Mouse (Mus musculus): ENCODE measurements around the gene Sik3. TPM values are rescaled to one million over a fixed set of nuclear protein-coding genes. Genes with fewer than 3 reads are reported as not detected.

The Sik3 gene
- total and polyA plus RNA-seq, 3 experiments, result 30.7 to 81.1 (median 62.1) TPM

DNA sequence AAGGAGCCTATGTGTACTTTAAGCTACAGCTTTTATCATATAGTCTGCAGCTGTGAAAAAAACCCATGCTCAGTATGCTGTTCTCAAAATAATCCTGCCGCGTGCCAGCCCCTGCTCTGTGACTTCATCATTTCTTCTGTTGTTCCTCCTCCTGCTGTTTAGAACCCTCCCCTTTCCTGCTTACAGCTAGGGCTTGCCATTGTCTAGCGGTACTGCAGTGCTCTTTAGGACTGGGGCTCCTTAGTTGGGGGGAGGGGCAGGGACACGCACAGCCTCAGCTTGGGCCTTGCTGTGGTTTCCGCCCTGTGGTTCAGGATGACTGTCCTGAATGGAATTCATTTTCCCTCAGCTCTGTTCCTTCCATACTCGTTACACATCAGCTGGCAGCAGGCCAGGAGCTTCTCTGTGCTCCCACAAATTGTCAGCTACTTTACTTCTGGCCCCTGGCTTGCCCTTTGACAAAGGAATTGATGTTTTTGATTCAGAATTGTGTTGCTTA, 107.4 kb downstream of the Sik3 start:
- Histone ChIP-seq H3K27me3 (ENCODE audit: control insufficient read depth, insufficient read depth, low read length) (no peaks in the 10 kb centered on the region), H3K79me2 (replicated peaks; ENCODE audit: control insufficient read depth, insufficient read depth, low read length) (no peaks in the 10 kb centered on the region), H3K9ac (ENCODE audit: low read depth, low read length) (no peak overlapping the region), H3K27ac (peak overlapping the region; percentile 29), H3K4me3 (no peak overlapping the region), H3K4me1 (ENCODE audit: control insufficient read depth, insufficient read depth, low read length) (peaks cover 20% of the 10 kb centered on the region), H3K36me3 (ENCODE audit: control insufficient read depth, insufficient read depth, low read length) (no peaks in the 10 kb centered on the region; the same call in 1 of the 2 replicates)
- DNase-seq, result peak; percentile 74 to 83
- TF ChIP-seq EP300 (IDR thresholded peaks at IDR 0.05; ENCODE audit: insufficient read depth, low read depth, low read length), result peak; percentile 61; the same call in 1 of the 2 replicates
- TF ChIP-seq CTCF (IDR thresholded peaks at IDR 0.05), result no peak
- intact Hi-C loops (cut with DNase I), result loop anchor here (2.0 to 5.0 kb wide), 2 partner anchors 21 to 67 kb away; no protein-coding TSS in a partner anchor
- WGBS, result 5% methylated on average over 6 of the region's 6 CpGs

DNA sequence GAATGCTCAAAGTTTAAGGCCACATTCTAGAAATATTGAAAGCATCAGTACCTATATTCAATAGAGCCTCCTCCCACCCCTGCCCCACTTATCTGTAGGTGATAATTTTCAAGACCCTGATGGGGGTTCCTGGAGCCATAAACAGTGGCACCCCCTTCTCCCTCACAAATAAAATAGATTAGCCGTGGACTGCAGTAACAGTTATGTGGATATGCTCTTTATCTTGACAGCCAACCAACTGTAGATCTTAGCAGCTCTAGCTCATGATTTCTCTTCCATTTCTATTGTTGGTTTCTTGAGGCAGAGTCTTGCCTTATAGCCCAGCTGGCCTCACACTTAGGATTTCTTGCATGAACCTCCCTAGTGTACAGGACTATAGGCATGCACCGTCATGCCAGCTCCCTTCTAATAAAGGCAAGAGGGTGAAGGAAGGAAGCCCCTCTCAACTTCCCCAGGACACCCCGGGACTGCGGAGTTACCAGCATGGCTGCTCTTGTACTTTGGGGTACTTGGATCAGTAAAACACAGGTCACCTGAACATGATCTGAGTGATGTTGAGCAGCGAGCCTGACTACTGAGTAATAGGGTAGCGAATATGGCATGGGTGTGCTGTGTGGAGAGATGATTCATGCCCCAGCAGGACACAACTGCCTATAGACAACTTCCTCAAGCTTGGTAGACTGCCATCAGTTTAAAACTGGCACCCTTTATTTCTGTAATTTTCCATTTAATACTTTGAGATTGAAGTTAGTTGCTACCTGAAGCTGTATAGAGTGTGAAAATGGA, 108.0 kb downstream of the Sik3 start:
- Histone ChIP-seq H3K36me3 (ENCODE audit: control insufficient read depth, insufficient read depth, low read length) (no peaks in the 10 kb centered on the region; the same call in 1 of the 2 replicates), H3K9ac (ENCODE audit: low read depth, low read length) (no peak overlapping the region), H3K4me3 (no peak overlapping the region), H3K27ac (peak overlapping the region; percentile 29), H3K27me3 (ENCODE audit: control insufficient read depth, insufficient read depth, low read length) (no peaks in the 10 kb centered on the region), H3K79me2 (replicated peaks; ENCODE audit: control insufficient read depth, insufficient read depth, low read length) (no peaks in the 10 kb centered on the region), H3K4me1 (ENCODE audit: control insufficient read depth, insufficient read depth, low read length) (peaks cover 18% of the 10 kb centered on the region)
- TF ChIP-seq POLR2A (IDR thresholded peaks at IDR 0.05; ENCODE audit: insufficient read depth, low read depth, low read length) (no peak), CTCF (IDR thresholded peaks at IDR 0.05) (no peak), EP300 (IDR thresholded peaks at IDR 0.05; ENCODE audit: insufficient read depth, low read depth, low read length) (no peak)
- no peak for DNase-seq
- WGBS, result 68% methylated on average over 6 of the region's 6 CpGs
- intact Hi-C loops (cut with DNase I), result loop anchor here (2.0 to 5.0 kb wide), 2 partner anchors 20 to 67 kb away; no protein-coding TSS in a partner anchor

DNA sequence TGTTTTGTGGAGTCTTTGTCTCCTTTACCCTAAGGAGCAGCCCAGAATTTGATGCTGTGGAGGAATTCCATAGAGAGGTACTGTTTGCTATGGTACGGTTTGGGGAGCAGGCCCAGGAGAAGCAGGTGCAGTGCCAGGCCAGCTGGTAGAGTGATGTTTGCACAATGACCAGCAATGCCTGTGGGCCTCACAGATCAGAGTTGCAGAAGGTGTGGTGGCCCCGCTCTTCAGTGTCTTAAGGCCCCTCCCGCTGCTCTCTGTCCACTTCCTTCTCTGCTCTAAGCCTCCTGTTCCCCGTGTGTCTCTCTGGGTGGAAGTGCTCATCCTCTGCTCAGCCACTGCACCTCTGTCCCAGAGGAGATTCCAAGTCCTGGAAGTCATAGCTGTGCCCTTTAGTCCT, 108.9 kb downstream of the Sik3 start:
- no peak for TF ChIP-seq EP300 (IDR thresholded peaks at IDR 0.05; ENCODE audit: insufficient read depth, low read depth, low read length)
- no peak for TF ChIP-seq CTCF (IDR thresholded peaks at IDR 0.05)
- no peak for TF ChIP-seq POLR2A (IDR thresholded peaks at IDR 0.05; ENCODE audit: insufficient read depth, low read depth, low read length)
- H3K27ac ChIP-seq, result no peak overlapping the region
- H3K79me2 ChIP-seq (replicated peaks; ENCODE audit: control insufficient read depth, insufficient read depth, low read length), result no peaks in the 10 kb centered on the region
- H3K9ac ChIP-seq (ENCODE audit: low read depth, low read length), result no peak overlapping the region
- 69% methylated on average over 4 of the region's 4 CpGs for WGBS
- no peaks in the 10 kb centered on the region for H3K27me3 ChIP-seq (ENCODE audit: control insufficient read depth, insufficient read depth, low read length)
- intact Hi-C loops (cut with DNase I), result loop anchor here (2.0 to 5.0 kb wide), 2 partner anchors 19 to 66 kb away; no protein-coding TSS in a partner anchor
- no peaks in the 10 kb centered on the region; the same call in 1 of the 2 replicates for H3K36me3 ChIP-seq (ENCODE audit: control insufficient read depth, insufficient read depth, low read length)
- H3K4me1 ChIP-seq (ENCODE audit: control insufficient read depth, insufficient read depth, low read length), result peaks cover 18% of the 10 kb centered on the region
- DNase-seq, result no peak
- H3K4me3 ChIP-seq, result no peak overlapping the region

DNA sequence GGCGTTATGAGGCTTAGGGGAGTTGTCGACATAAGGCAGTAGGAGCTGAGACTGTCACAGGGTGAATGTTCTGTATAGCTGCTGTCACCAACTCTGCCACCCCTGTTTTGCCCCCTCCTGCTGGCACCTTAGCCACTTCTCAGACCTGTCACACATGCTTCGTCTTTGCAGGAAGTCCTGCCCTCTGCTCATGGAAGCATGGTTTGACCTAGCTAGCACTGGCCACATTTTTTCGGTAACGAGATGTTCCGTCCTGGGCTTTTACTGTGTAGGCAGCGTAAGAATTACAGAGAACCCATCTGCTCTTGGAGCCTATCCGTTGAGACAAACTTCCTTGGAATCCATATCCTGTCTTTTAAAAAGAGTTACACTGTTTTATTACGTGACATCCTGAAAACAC, 110.1 kb downstream of the Sik3 start:
- TF ChIP-seq CTCF (IDR thresholded peaks at IDR 0.05) (no peak), EP300 (IDR thresholded peaks at IDR 0.05; ENCODE audit: insufficient read depth, low read depth, low read length) (no peak), POLR2A (IDR thresholded peaks at IDR 0.05; ENCODE audit: insufficient read depth, low read depth, low read length) (no peak)
- no peak for DNase-seq
- intact Hi-C loops (cut with DNase I), result loop anchor here (5.0 kb wide), 1 partner anchor 65 kb away; no protein-coding TSS in a partner anchor
- Histone ChIP-seq H3K4me3 (no peak overlapping the region; the same call in 1 of the 2 replicates), H3K79me2 (replicated peaks; ENCODE audit: control insufficient read depth, insufficient read depth, low read length) (no peaks in the 10 kb centered on the region), H3K9ac (ENCODE audit: low read depth, low read length) (no peak overlapping the region), H3K4me1 (ENCODE audit: control insufficient read depth, insufficient read depth, low read length) (peaks cover 17% of the 10 kb centered on the region), H3K27me3 (ENCODE audit: control insufficient read depth, insufficient read depth, low read length) (no peaks in the 10 kb centered on the region), H3K36me3 (ENCODE audit: control insufficient read depth, insufficient read depth, low read length) (no peaks in the 10 kb centered on the region; the same call in none of the 2 replicates), H3K27ac (peak overlapping the region; percentile 10)
- WGBS, result 46% methylated on average over 9 of the region's 9 CpGs

DNA sequence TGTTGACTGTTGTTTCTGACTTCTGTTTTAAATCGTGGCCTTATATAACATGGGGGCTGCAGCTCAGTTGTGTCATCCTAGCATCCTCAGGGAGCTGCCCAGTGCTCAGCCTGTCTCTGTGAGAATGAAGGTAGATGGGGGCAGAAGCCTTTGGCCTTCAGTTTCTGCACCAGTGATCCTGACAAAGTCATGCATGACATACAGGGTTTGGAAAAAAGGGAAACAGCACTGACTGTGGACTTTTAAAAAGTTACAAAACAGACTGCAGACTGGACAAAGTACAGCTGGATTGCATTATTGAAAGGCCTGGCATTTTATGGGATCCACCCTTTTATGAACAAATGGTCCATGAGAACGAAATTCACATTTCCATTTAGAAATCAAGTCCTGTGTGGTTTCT, 113.7 kb downstream of the Sik3 start:
- 78% methylated on average over 2 of the region's 2 CpGs for WGBS
- peaks cover 6% of the 10 kb centered on the region for H3K4me1 ChIP-seq (ENCODE audit: control insufficient read depth, insufficient read depth, low read length)
- intact Hi-C loops (cut with DNase I), result no loop called here
- no peak for DNase-seq
- TF ChIP-seq POLR2A (IDR thresholded peaks at IDR 0.05; ENCODE audit: insufficient read depth, low read depth, low read length) (no peak), EP300 (IDR thresholded peaks at IDR 0.05; ENCODE audit: insufficient read depth, low read depth, low read length) (no peak), CTCF (IDR thresholded peaks at IDR 0.05) (no peak)
- no peaks in the 10 kb centered on the region for H3K27me3 ChIP-seq (ENCODE audit: control insufficient read depth, insufficient read depth, low read length)
- H3K9ac ChIP-seq (ENCODE audit: low read depth, low read length), result no peak overlapping the region
- H3K27ac ChIP-seq, result no peak overlapping the region
- H3K4me3 ChIP-seq, result no peak overlapping the region
- H3K36me3 ChIP-seq (ENCODE audit: control insufficient read depth, insufficient read depth, low read length), result peaks cover 2% of the 10 kb centered on the region; the same call in 1 of the 2 replicates
- no peaks in the 10 kb centered on the region for H3K79me2 ChIP-seq (replicated peaks; ENCODE audit: control insufficient read depth, insufficient read depth, low read length)

DNA sequence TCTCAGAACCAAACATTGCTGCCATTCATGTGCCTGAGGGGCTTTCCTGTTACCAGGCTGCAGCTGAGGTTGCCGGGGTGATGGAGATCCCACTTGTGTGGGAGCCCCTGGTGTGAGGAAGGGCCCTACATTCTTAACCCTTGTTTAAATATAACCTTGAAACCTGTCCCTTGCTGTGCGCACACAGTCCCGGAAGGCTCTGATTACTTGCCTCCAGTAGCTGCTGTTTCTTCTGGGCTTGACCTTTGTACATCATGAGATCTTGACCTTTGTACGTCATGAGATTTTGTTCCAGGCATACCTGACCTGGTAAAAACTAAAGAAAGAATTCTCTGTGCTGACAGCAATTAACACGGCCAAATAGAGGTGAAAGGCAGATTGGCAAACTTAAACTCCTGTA, 114.7 kb downstream of the Sik3 start:
- Histone ChIP-seq H3K9ac (ENCODE audit: low read depth, low read length) (no peak overlapping the region), H3K4me1 (ENCODE audit: control insufficient read depth, insufficient read depth, low read length) (peaks cover 4% of the 10 kb centered on the region), H3K4me3 (no peak overlapping the region), H3K79me2 (replicated peaks; ENCODE audit: control insufficient read depth, insufficient read depth, low read length) (no peaks in the 10 kb centered on the region), H3K27ac (no peak overlapping the region), H3K27me3 (ENCODE audit: control insufficient read depth, insufficient read depth, low read length) (no peaks in the 10 kb centered on the region), H3K36me3 (ENCODE audit: control insufficient read depth, insufficient read depth, low read length) (peaks cover 2% of the 10 kb centered on the region; the same call in 1 of the 2 replicates)
- DNase-seq, result no peak
- TF ChIP-seq EP300 (IDR thresholded peaks at IDR 0.05; ENCODE audit: insufficient read depth, low read depth, low read length), result no peak
- no peak for TF ChIP-seq CTCF (IDR thresholded peaks at IDR 0.05)
- TF ChIP-seq POLR2A (IDR thresholded peaks at IDR 0.05; ENCODE audit: insufficient read depth, low read depth, low read length), result no peak
- 90% methylated on average over 5 of the region's 5 CpGs for WGBS
- intact Hi-C loops (cut with DNase I), result no loop called here
